Mouse (Mus musculus) layer of hippocampus, postnatal 25 days (tissue): ENCODE measurements around the gene Cish. TPM values are rescaled to one million over a fixed set of nuclear protein-coding genes. Genes with fewer than 3 reads are reported as not detected.

Experiments
- DNase-seq, 2 experiments: peaks; one replicate each; pipeline ENCODE4 v3.0.0; 2022; ENCODE audit warnings: mixed read lengths in 2 of 2, low spot score in 1 of 2; ENCODE audit errors: extremely low spot score in 1 of 2
- total RNA-seq, 2 experiments: library from RNA; stranded (reverse); gene quantifications; 2 replicates each; pipeline ENCODE4 v1.2.3; 2021

Cish gene
- total RNA-seq, 2 experiments from 2014 or later: 2.6 to 2.8 TPM

- DNase-seq: no peak
Observed at GRCm38 (mm10) chr9:107343146-107343943, 47.5 kb downstream of the Cish start.

DNA sequence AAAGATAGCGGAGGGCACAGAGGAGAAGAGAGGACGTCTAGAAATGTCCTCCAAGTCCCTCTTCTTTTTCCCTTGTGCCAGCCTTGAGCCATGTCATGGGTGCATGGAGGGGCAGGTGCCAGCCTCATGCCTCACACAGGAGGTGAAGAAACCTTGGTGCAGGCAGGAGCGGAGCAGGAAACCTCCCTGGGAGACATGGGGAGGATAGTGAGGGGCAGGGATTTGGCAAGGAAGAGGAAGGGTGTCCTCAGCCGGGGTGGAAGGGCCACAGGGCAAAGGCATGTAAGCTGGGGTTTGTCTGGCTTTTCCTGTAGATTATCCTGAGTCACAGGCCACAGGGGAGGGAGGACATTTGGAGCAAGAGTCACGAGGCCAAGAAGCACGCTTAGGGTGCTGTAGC lies 48.2 kb downstream of the Cish start:
- no peak for DNase-seq

DNA sequence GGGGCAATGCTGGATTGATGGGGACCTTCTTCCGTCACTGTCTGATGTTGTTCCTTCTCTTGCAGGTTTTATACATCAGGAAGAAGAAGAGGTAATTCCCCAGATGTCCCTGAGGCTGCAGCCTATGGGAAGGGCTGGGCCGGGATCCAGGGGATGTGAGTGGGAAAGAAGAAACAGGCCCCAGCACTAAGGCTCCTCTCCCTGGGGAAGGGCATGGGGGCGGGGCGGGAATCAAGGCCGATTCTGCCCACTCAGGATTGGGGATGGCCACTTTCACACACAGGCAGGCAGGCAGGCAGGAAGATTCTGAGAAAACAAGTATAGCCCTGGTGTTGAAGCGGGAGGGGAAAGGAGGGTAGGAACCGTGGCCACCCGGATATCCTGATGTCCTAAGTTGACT lies 50.3 kb downstream of the Cish start:
- no peak for DNase-seq

DNA sequence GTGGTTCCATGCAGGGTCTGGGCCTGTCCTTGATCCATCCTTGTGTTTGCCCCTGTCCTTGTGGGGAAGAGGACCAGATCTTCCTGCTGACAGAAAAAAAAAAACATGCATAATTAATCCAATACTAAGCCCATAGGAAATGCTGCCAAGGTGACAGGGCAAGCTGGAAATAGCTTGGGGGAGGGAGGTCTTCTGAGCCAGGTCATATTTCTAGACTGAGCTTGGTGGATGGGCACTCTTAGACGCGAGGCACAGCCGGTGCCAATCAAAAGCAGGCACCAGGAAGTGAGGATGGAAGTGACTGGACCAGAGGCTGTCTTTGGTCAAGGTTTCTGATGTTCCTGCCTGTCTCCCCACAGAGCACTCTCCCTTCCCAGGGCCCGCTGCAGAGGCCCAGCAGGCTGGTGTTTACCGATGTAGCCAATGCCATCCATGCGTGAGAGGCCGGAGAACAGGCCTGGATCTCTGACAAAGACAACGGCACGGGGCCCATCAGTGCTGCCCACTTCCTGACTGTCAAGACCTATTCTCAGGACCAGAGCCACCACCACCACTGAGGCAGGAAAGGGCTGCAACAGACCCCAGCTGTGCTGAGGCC lies 51.9 kb downstream of the Cish start:
- no peak for DNase-seq

GRCm38 (mm10) chr9:107349321-107349720 lies 53.5 kb downstream of the Cish start:
- no peak for DNase-seq

Other genes starting within 250 kb of the Cish start
- gene Dock3, start 64.1 kb upstream of the Cish start, total RNA-seq: 100 to 1,000 TPM in 1 of 2 experiments, 10 to 100 TPM in 1; 97.3 to 116 TPM
- 1 to 10 TPM; 2.1 to 3.1 TPM for gene Mapkapk3, start 6.1 kb upstream of the Cish start, total RNA-seq
- gene Hemk1, start 42.3 kb downstream of the Cish start, total RNA-seq: 10 to 100 TPM; 16.5 to 18.2 TPM
- 1 to 10 TPM; 2.1 to 2.3 TPM for gene 6430571L13Rik, start 44.6 kb downstream of the Cish start, total RNA-seq
- gene Cacna2d2, start 103.6 kb downstream of the Cish start, total RNA-seq: 10 to 100 TPM; 16.8 to 21.2 TPM
- 10 to 100 TPM; 38.1 to 41.0 TPM for gene Tmem115, start 237.9 kb downstream of the Cish start, total RNA-seq
- 10 to 100 TPM; 16.4 to 18.5 TPM for gene Cyb561d2, start 246.2 kb downstream of the Cish start, total RNA-seq
- gene Nprl2, start 246.2 kb downstream of the Cish start, total RNA-seq: 10 to 100 TPM; 42.4 to 44.9 TPM